Mouse (Mus musculus) MEL (cell line): ENCODE results near the gene Olfr318.

Source experiments
- BHLHE40 ChIP-seq: IDR thresholded peaks from 2 replicates; pipeline ENCODE4 v1.6.1; 2012; ENCODE audit warnings: low read depth, mild to moderate bottlenecking, inconsistent platforms, low read length, improper control_type of control experiment, borderline replicate concordance
- CTCF ChIP-seq, 3 experiments: IDR thresholded peaks in 2 of 3; conservative IDR thresholded peaks in 1 of 3; 2 replicates each; pipeline ENCODE4 v1.5.1; 2011 to 2012; ENCODE audit warnings: low read length in 3 of 3, low read depth in 2 of 3, mild to moderate bottlenecking in 2 of 3, improper control_type of control experiment in 1 of 3, inconsistent platforms in 1 of 3, mixed read lengths in 1 of 3, moderate library complexity in 1 of 3; ENCODE audit not compliant: control insufficient read depth in 1 of 3, insufficient read depth in 1 of 3, poor library complexity in 1 of 3, severe bottlenecking in 1 of 3
- ELF1 ChIP-seq: IDR thresholded peaks from 2 replicates; pipeline ENCODE4 v1.6.1; 2014; ENCODE audit warnings: low read depth, mild to moderate bottlenecking, inconsistent platforms, low read length, improper control_type of control experiment, moderate library complexity
- EP300 ChIP-seq, 2 experiments: IDR thresholded peaks; 2 replicates each; pipeline ENCODE4 v1.6.1; 2011; ENCODE audit warnings: improper control_type of control experiment in 2 of 2, low read length in 2 of 2, low read depth in 1 of 2, mild to moderate bottlenecking in 1 of 2
- ETS1 ChIP-seq: IDR thresholded peaks from 2 replicates; pipeline ENCODE4 v1.6.1; 2012; ENCODE audit warnings: low read depth, mild to moderate bottlenecking, inconsistent platforms, low read length, improper control_type of control experiment, moderate library complexity
- GABPA ChIP-seq: IDR thresholded peaks from 2 replicates; pipeline ENCODE4 v1.6.1; 2012; ENCODE audit warnings: low read depth, mild to moderate bottlenecking, inconsistent platforms, low read length, improper control_type of control experiment, moderate library complexity
- MAFK ChIP-seq: IDR thresholded peaks from 2 replicates; pipeline ENCODE4 v1.6.1; 2011; ENCODE audit warnings: low read depth, mild to moderate bottlenecking, low read length, improper control_type of control experiment, borderline replicate concordance
- MEF2A ChIP-seq: IDR thresholded peaks from 2 replicates; pipeline ENCODE4 v1.6.1; 2014; ENCODE audit warnings: low read depth, mild to moderate bottlenecking, inconsistent platforms, low read length, improper control_type of control experiment; ENCODE audit not compliant: poor library complexity, insufficient replicate concordance, severe bottlenecking; ENCODE audit errors: extremely low read depth
- POLR2A ChIP-seq, 2 experiments: IDR thresholded peaks; 2 replicates each; pipeline ENCODE4 v1.6.1; 2011 to 2012; ENCODE audit warnings: low read length in 2 of 2, mild to moderate bottlenecking in 2 of 2, control low read depth in 1 of 2, improper control_type of control experiment in 1 of 2, low read depth in 1 of 2, moderate library complexity in 1 of 2; ENCODE audit not compliant: control insufficient read depth in 1 of 2, insufficient read depth in 1 of 2, poor library complexity in 1 of 2
- SMC3 ChIP-seq: IDR thresholded peaks from 2 replicates; pipeline ENCODE4 v1.6.1; 2011; ENCODE audit warnings: low read depth, low read length, improper control_type of control experiment
- UBTF ChIP-seq: IDR thresholded peaks from 2 replicates; pipeline ENCODE4 v1.6.1; 2012; ENCODE audit warnings: low read depth, mild to moderate bottlenecking, inconsistent platforms, low read length, improper control_type of control experiment, moderate library complexity, borderline replicate concordance; ENCODE audit not compliant: insufficient read depth
- USF1 ChIP-seq: IDR thresholded peaks from 2 replicates; pipeline ENCODE4 v1.6.1; 2014; ENCODE audit warnings: low read depth, mild to moderate bottlenecking, inconsistent platforms, low read length, improper control_type of control experiment, moderate library complexity
- ZKSCAN1 ChIP-seq: IDR thresholded peaks from 2 replicates; pipeline ENCODE4 v1.6.1; 2012; ENCODE audit warnings: low read depth, mild to moderate bottlenecking, inconsistent platforms, low read length, improper control_type of control experiment, moderate library complexity

DNA sequence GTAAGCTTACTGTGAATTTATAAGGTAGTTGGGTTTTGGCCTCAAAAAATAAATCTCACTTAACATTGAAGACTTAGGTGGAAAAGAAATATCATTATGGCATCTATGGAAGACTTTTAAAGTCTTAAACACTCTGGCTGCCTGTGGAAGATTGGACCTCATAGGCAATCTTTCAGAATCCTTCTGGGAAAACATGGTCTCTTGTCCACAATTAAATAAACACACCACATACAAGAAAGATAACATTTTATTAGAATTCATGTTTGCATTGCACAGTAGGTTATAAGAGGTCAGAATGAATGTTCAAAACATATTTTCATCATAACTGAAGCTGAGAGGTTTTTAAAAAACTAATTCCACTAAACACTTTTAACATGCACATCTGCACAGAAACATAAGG is at the start of gene Olfr318:
- TF ChIP-seq ZKSCAN1 = no peak
- TF ChIP-seq UBTF = no peak
- TF ChIP-seq CTCF (IDR thresholded peaks at IDR 0.05 in 2 of 3, conservative IDR thresholded peaks at IDR 0.05 in 1 of 3; ENCODE audit: control insufficient read depth in 1 of 3, insufficient read depth in 1 of 3, low read depth in 2 of 3, low read length in 3 of 3, poor library complexity in 1 of 3, severe bottlenecking in 1 of 3) = no peak
- TF ChIP-seq POLR2A (IDR thresholded peaks at IDR 0.05; ENCODE audit: control insufficient read depth in 1 of 2, insufficient read depth in 1 of 2, low read depth in 1 of 2, low read length in 2 of 2, poor library complexity in 1 of 2) = no peak
- no peak for TF ChIP-seq USF1
- TF ChIP-seq GABPA = no peak
- no peak for TF ChIP-seq ELF1
- no peak for TF ChIP-seq SMC3
- no peak for TF ChIP-seq ETS1
- no peak for TF ChIP-seq MAFK
- TF ChIP-seq EP300 (IDR thresholded peaks at IDR 0.05; ENCODE audit: low read depth in 1 of 2, low read length in 2 of 2) = no peak
- no peak for TF ChIP-seq MEF2A
- no peak for TF ChIP-seq BHLHE40
